Mouse (Mus musculus): ENCODE measurements around the gene Ankrd66.

Ankrd66 gene

GRCm38 (mm10) chr17:43543539-43543938 lies at the start of gene Ankrd66:
Gene Ankrd66 (minus strand): TSS chr17:43543639.
- WGBS = 89% methylated on average over 1 of the region's 1 CpGs

GRCm38 (mm10) chr17:43592296-43593291 lies 49.2 kb upstream of the Ankrd66 start:
- 68% methylated on average over 21 of the region's 21 CpGs for WGBS

GRCm38 (mm10) chr17:43590531-43590930 lies 47.1 kb upstream of the Ankrd66 start:
- 82% methylated on average over 5 of the region's 5 CpGs for WGBS

- 95% methylated on average over 6 of the region's 6 CpGs for WGBS
Observed at GRCm38 (mm10) chr17:43589750-43590149, 46.3 kb upstream of the Ankrd66 start.

GRCm38 (mm10) chr17:43587278-43587677 lies 43.8 kb upstream of the Ankrd66 start:
- WGBS = 93% methylated on average over 2 of the region's 2 CpGs

GRCm38 (mm10) chr17:43584771-43585170 lies 41.3 kb upstream of the Ankrd66 start:
- WGBS = 72% methylated on average over 7 of the region's 7 CpGs

- 21% methylated on average over 8 of the region's 8 CpGs for WGBS
Observed at GRCm38 (mm10) chr17:43581012-43581467, 37.6 kb upstream of the Ankrd66 start.

- 32% methylated on average over 3 of the region's 3 CpGs for WGBS
Observed at GRCm38 (mm10) chr17:43580456-43580855, 37.0 kb upstream of the Ankrd66 start.

- WGBS = 48% methylated on average over 3 of the region's 3 CpGs
Observed at GRCm38 (mm10) chr17:43573624-43574073, 30.2 kb upstream of the Ankrd66 start.

GRCm38 (mm10) chr17:43569287-43569686 lies 25.8 kb upstream of the Ankrd66 start:
- WGBS = 66% methylated on average over 7 of the region's 7 CpGs

GRCm38 (mm10) chr17:43567992-43568888 lies 24.8 kb upstream of the Ankrd66 start, which contains the start of gene Pla2g7:
Gene Pla2g7 (plus strand): TSS chr17:43568098.
- 2% methylated on average over 34 of the region's 34 CpGs for WGBS

- WGBS = 16% methylated on average over 12 of the region's 12 CpGs
Observed at GRCm38 (mm10) chr17:43567593-43567991, 24.2 kb upstream of the Ankrd66 start.

GRCm38 (mm10) chr17:43563192-43563987 lies 20.0 kb upstream of the Ankrd66 start:
- 91% methylated on average over 7 of the region's 7 CpGs for WGBS

GRCm38 (mm10) chr17:43558678-43559077 lies 15.2 kb upstream of the Ankrd66 start:
- 90% methylated on average over 3 of the region's 3 CpGs for WGBS

- 58% methylated on average over 6 of the region's 6 CpGs for WGBS
Observed at GRCm38 (mm10) chr17:43557541-43558090, 14.2 kb upstream of the Ankrd66 start.

- 74% methylated on average over 4 of the region's 4 CpGs for WGBS
Observed at GRCm38 (mm10) chr17:43557104-43557503, 13.7 kb upstream of the Ankrd66 start.

GRCm38 (mm10) chr17:43554516-43555403 lies 11.3 kb upstream of the Ankrd66 start:
- 88% methylated on average over 12 of the region's 12 CpGs for WGBS

- WGBS = 68% methylated on average over 3 of the region's 3 CpGs
Observed at GRCm38 (mm10) chr17:43551122-43551630, 7.7 kb upstream of the Ankrd66 start.

- WGBS = 95% methylated on average over 4 of the region's 4 CpGs
Observed at GRCm38 (mm10) chr17:43544040-43544439, 601 bp upstream of the Ankrd66 start.

Measured in cerebral cortex, adult 2 months (tissue).